Mouse (Mus musculus) cortical plate, adult 2 months (tissue): ENCODE measurements around the gene C4b.

Experiments used
- CTCF ChIP-seq: fragments of 200-500 bp; IDR thresholded peaks from 2 replicates; pipeline ENCODE4 v1.5.1; 2011; ENCODE audit warnings: mild to moderate bottlenecking, control low read depth, low read length; ENCODE audit not compliant: insufficient read depth; ENCODE audit errors: extremely low read depth
- POLR2A ChIP-seq: fragments of 200-500 bp; IDR thresholded peaks from 2 replicates; pipeline ENCODE4 v1.6.1; 2011; ENCODE audit warnings: mild to moderate bottlenecking, low read length, control low read depth; ENCODE audit not compliant: insufficient read depth; ENCODE audit errors: extremely low read depth

DNA sequence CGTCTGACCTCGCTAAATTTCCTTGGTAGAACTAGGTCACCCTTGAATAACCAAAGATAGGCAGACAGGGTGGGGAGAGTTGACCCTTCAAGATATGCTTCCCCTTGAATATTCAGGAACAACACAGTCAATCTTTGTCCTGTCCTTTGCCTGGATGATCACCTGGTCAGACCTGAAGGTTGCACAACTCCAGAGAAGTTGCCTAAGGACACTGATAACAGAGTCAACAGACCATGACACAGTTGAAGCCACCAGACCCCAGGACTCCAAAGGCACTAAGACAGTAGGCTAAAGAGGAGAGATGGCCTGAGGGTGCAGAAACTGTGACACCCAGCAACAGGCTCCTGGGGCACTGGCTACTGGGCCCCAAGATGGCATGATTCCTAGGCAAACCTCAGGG is 15.8 kb downstream of the C4b start:
- no peak for TF ChIP-seq POLR2A
- TF ChIP-seq CTCF, result no peak
